Mouse (Mus musculus) liver, adult 2 months (tissue): ENCODE data around the gene Fam92b. TPM values are rescaled to one million over a fixed set of nuclear protein-coding genes. Genes with fewer than 3 reads are reported as not detected.

Experiments used
- DNase-seq: peaks from one replicate; pipeline ENCODE4 v3.0.0-alpha.2; 2011; ENCODE audit warnings: low read depth, low spot score; ENCODE audit errors: extremely low read depth
- H3K27ac ChIP-seq: fragments of 200-500 bp; replicated peaks from 2 replicates; pipeline ENCODE4 v1.5.1; 2012; ENCODE audit warnings: low read depth, mild to moderate bottlenecking, control low read depth, inconsistent platforms, low read length; ENCODE audit not compliant: insufficient read depth
- H3K27me3 ChIP-seq: fragments of 200-500 bp; 2 replicates; pipeline ENCODE4 v1.6.1; 2012; ENCODE audit warnings: mild to moderate bottlenecking, moderate library complexity, low read length, inconsistent platforms; ENCODE audit not compliant: control insufficient read depth, insufficient read depth
- H3K36me3 ChIP-seq: fragments of 200-500 bp; 2 replicates; pipeline ENCODE4 v1.6.1; 2012; ENCODE audit warnings: low read length, inconsistent platforms; ENCODE audit not compliant: control insufficient read depth, insufficient read depth
- H3K4me1 ChIP-seq: fragments of 200-500 bp; 2 replicates; pipeline ENCODE4 v1.6.1; 2011; ENCODE audit warnings: low read length; ENCODE audit not compliant: control insufficient read depth, insufficient read depth
- H3K4me3 ChIP-seq: fragments of 200-500 bp; 2 replicates; pipeline ENCODE4 v1.5.1; 2011; ENCODE audit warnings: low read depth, mild to moderate bottlenecking, control low read depth, low read length, moderate library complexity; ENCODE audit not compliant: insufficient read depth
- H3K79me2 ChIP-seq: fragments of 200-500 bp; 2 replicates; pipeline ENCODE4 v1.6.1; 2012; ENCODE audit warnings: inconsistent platforms, mild to moderate bottlenecking, low read length, moderate library complexity; ENCODE audit not compliant: control insufficient read depth, insufficient read depth
- H3K9ac ChIP-seq: fragments of 200-500 bp; 2 replicates; pipeline ENCODE4 v1.6.1; 2012; ENCODE audit warnings: low read depth, mild to moderate bottlenecking, control low read depth, inconsistent platforms, low read length
- CTCF ChIP-seq: fragments of 200-500 bp; IDR thresholded peaks from 2 replicates; pipeline ENCODE4 v1.5.1; 2011; ENCODE audit warnings: low read depth, low read length, control low read depth
- POLR2A ChIP-seq: fragments of 200-500 bp; IDR thresholded peaks from 2 replicates; pipeline ENCODE4 v1.6.1; 2011; ENCODE audit warnings: low read length, control low read depth; ENCODE audit not compliant: insufficient read depth; ENCODE audit errors: extremely low read depth
- WGBS: fragments of 180-500 bp; shearing (Covaris S2); methylation state at CpG from one replicate; pipeline ENCODE4 v1.1.7; 2018; 5-methylcytosine and 5-hydroxymethylcytosine counted together
- polyA plus RNA-seq: library from polyadenylated mRNA; depleted of rRNA; stranded (reverse); fragments of >200 nt; gene quantifications from 2 replicates; pipeline ENCODE4 v1.2.3, GENCODE M21; 2012; rRNA removed
- total RNA-seq: library from RNA; depleted of rRNA; stranded (reverse); fragments of >200 nt; gene quantifications from 2 replicates; pipeline ENCODE4 v1.2.3, GENCODE M21; 2014; rRNA removed

Gene Fam92b
- total and polyA plus RNA-seq, 2 experiments, result not detected

GRCm38 (mm10) chr8:120119429-120119828 is 57.8 kb downstream of the Fam92b start:
- no peak overlapping the region for H3K27ac ChIP-seq
- H3K79me2 ChIP-seq, result 0 out of 2 replicates have a peak, but pooled peaks cover 3% of the 10 kb centered on the region
- peak overlapping the region; percentile 20; the same call in 1 of the 2 replicates for H3K9ac ChIP-seq
- peaks cover 5% of the 10 kb centered on the region; the same call in 1 of the 2 replicates for H3K4me1 ChIP-seq
- TF ChIP-seq POLR2A, result no peak
- TF ChIP-seq CTCF, result no peak
- 72% methylated on average over 3 of the region's 3 CpGs for WGBS
- H3K4me3 ChIP-seq, result no peak overlapping the region
- no peaks in the 10 kb centered on the region for H3K36me3 ChIP-seq
- no peaks in the 10 kb centered on the region for H3K27me3 ChIP-seq
- no peak for DNase-seq

- Histone ChIP-seq H3K4me3 (no peak overlapping the region), H3K27ac (no peak overlapping the region), H3K27me3 (no peaks in the 10 kb centered on the region), H3K9ac (no peak overlapping the region), H3K36me3 (no peaks in the 10 kb centered on the region), H3K4me1 (peaks cover 5% of the 10 kb centered on the region; the same call in 1 of the 2 replicates), H3K79me2 (0 out of 2 replicates have a peak, but pooled peaks cover 3% of the 10 kb centered on the region)
- no peak for TF ChIP-seq POLR2A
- no peak for TF ChIP-seq CTCF
- WGBS, result 76% methylated on average over 5 of the region's 5 CpGs
- DNase-seq, result no peak
These were observed 58.4 kb downstream of the Fam92b start for GRCm38 (mm10) chr8:120118847-120119246.

GRCm38 (mm10) chr8:120118162-120118561 is 59.1 kb downstream of the Fam92b start:
- TF ChIP-seq CTCF, result no peak
- TF ChIP-seq POLR2A, result no peak
- no peak overlapping the region for H3K27ac ChIP-seq
- no peak overlapping the region for H3K9ac ChIP-seq
- H3K4me3 ChIP-seq, result no peak overlapping the region
- WGBS, result 67% methylated on average over 9 of the region's 9 CpGs
- H3K79me2 ChIP-seq, result 0 out of 2 replicates have a peak, but pooled peaks cover 3% of the 10 kb centered on the region
- H3K27me3 ChIP-seq, result no peaks in the 10 kb centered on the region
- H3K4me1 ChIP-seq, result peaks cover 5% of the 10 kb centered on the region; the same call in 1 of the 2 replicates
- DNase-seq, result no peak
- no peaks in the 10 kb centered on the region for H3K36me3 ChIP-seq

GRCm38 (mm10) chr8:120116600-120116999 is 60.7 kb downstream of the Fam92b start:
- TF ChIP-seq POLR2A (no peak), CTCF (no peak)
- 71% methylated on average over 7 of the region's 7 CpGs for WGBS
- H3K4me1 ChIP-seq, result peaks cover 9% of the 10 kb centered on the region
- H3K4me3 ChIP-seq, result no peak overlapping the region
- H3K27ac ChIP-seq, result no peak overlapping the region
- no peaks in the 10 kb centered on the region for H3K36me3 ChIP-seq
- H3K79me2 ChIP-seq, result 0 out of 2 replicates have a peak, but pooled peaks cover 3% of the 10 kb centered on the region
- no peak overlapping the region for H3K9ac ChIP-seq
- no peak for DNase-seq
- H3K27me3 ChIP-seq, result no peaks in the 10 kb centered on the region

Other genes with a start within 250 kb of the Fam92b start
- 0.27 and 0.28 TPM in 2 replicates for gene Crispld2, start 185.0 kb downstream of the Fam92b start, total RNA-seq
- gene Crispld2, start 185.0 kb downstream of the Fam92b start, polyA plus RNA-seq, result 0.57 and 0.72 TPM in 2 replicates
- gene Zdhhc7, start 76.0 kb downstream of the Fam92b start, total RNA-seq, result 9.6 and 14.4 TPM in 2 replicates
- 25.4 and 27.1 TPM in 2 replicates for gene Zdhhc7, start 76.0 kb downstream of the Fam92b start, polyA plus RNA-seq
- 2.9 and 3.0 TPM in 2 replicates for gene 6430548M08Rik, start 63.3 kb downstream of the Fam92b start, total RNA-seq
- 2.0 and 2.4 TPM in 2 replicates for gene 6430548M08Rik, start 63.3 kb downstream of the Fam92b start, polyA plus RNA-seq
- 2.6 and 3.6 TPM in 2 replicates for gene Gse1, start 51.0 kb upstream of the Fam92b start, total RNA-seq
- 8.5 and 10.0 TPM in 2 replicates for gene Gse1, start 51.0 kb upstream of the Fam92b start, polyA plus RNA-seq